Mouse (Mus musculus) CD4-positive, CD25-positive, alpha-beta regulatory T cell, adult 4 months (primary cell): ENCODE measurements around the gene Lipe. TPM values are rescaled to one million over a fixed set of nuclear protein-coding genes. Genes with fewer than 3 reads are reported as not detected.
"Not testable (repeated sequence)": the region's sequence is repeated elsewhere in the genome, so short reads cannot be mapped to it uniquely, and the experiment has no call there.

Source experiments
- ATAC-seq: one replicate; pipeline ENCODE4 v1.8.0; 2017
- polyA plus RNA-seq, 2 experiments: library from polyadenylated mRNA; unstranded; fragments of 100-300 nt; shearing (Covaris generic); gene quantifications; one replicate each; pipeline ENCODE4 v1.2.1; 2017

Lipe gene
- polyA plus RNA-seq, 2 experiments from 2014 or later: 14.2 to 24.4 TPM

- no peak for ATAC-seq
Observed at GRCm38 (mm10) chr7:25412833-25413441, 14.4 kb upstream of the Lipe start, which contains the start of gene Cxcl17. Cxcl17 (minus strand) TSS chr7:25412886.

GRCm38 (mm10) chr7:25411861-25412260 is 13.4 kb upstream of the Lipe start:
- no peak for ATAC-seq

- ATAC-seq: no peak
Observed at GRCm38 (mm10) chr7:25410969-25411615, 12.6 kb upstream of the Lipe start.

- ATAC-seq: no peak
Observed at GRCm38 (mm10) chr7:25409114-25409760, 10.7 kb upstream of the Lipe start.

GRCm38 (mm10) chr7:25406468-25406867 is 8.0 kb upstream of the Lipe start:
- ATAC-seq: no peak

GRCm38 (mm10) chr7:25402671-25403101 is 4.2 kb upstream of the Lipe start:
- ATAC-seq: peak; percentile 58

- ATAC-seq: no peak
Observed at GRCm38 (mm10) chr7:25401986-25402385, 3.5 kb upstream of the Lipe start.

- ATAC-seq: no peak
Observed at GRCm38 (mm10) chr7:25401551-25401950, 3.0 kb upstream of the Lipe start.

- not testable (repeated sequence) for ATAC-seq
Observed at GRCm38 (mm10) chr7:25399028-25399427, 518 bp upstream of the Lipe start.

- no peak for ATAC-seq
Observed at GRCm38 (mm10) chr7:25396621-25397020, 1.9 kb downstream of the Lipe start.

- ATAC-seq: peak; percentile 99
Observed at GRCm38 (mm10) chr7:25395558-25396521, 2.7 kb downstream of the Lipe start.

- ATAC-seq: peak; percentile 40
Observed at GRCm38 (mm10) chr7:25395186-25395557, 3.3 kb downstream of the Lipe start.

- ATAC-seq: no peak
Observed at GRCm38 (mm10) chr7:25394754-25395153, 3.8 kb downstream of the Lipe start.

GRCm38 (mm10) chr7:25393451-25394210 is 4.9 kb downstream of the Lipe start:
- no peak for ATAC-seq

- ATAC-seq: no peak
Observed at GRCm38 (mm10) chr7:25392851-25393250, 5.7 kb downstream of the Lipe start.

GRCm38 (mm10) chr7:25391856-25392453 is 6.6 kb downstream of the Lipe start:
- no peak for ATAC-seq

- no peak for ATAC-seq
Observed at GRCm38 (mm10) chr7:25390986-25391385, 7.5 kb downstream of the Lipe start.

GRCm38 (mm10) chr7:25390054-25390770 is 8.3 kb downstream of the Lipe start:
- no peak for ATAC-seq

- no peak for ATAC-seq
Observed at GRCm38 (mm10) chr7:25388916-25389315, 9.6 kb downstream of the Lipe start.

GRCm38 (mm10) chr7:25387811-25388440 is 10.6 kb downstream of the Lipe start:
- no peak for ATAC-seq
